Mouse (Mus musculus): ENCODE results near the gene Igf1r. TPM values are rescaled to one million over a fixed set of nuclear protein-coding genes. Genes with fewer than 3 reads are reported as not detected.

Igf1r gene
- polyA plus RNA-seq, 1 experiment, result 0.17 TPM

- TF ChIP-seq TAL1 (IDR thresholded peaks at IDR 0.05; ENCODE audit: low read length) (no peak), GATA1 (IDR thresholded peaks at IDR 0.05; ENCODE audit: low read length) (no peak)
- Histone ChIP-seq H3K4me1 (ENCODE audit: control insufficient read depth) (peaks cover 42% of the 10 kb centered on the region), H3K36me3 (ENCODE audit: control insufficient read depth) (no peaks in the 10 kb centered on the region), H3K27me3 (ENCODE audit: control insufficient read depth) (peaks cover 12% of the 10 kb centered on the region; the same call in 1 of the 2 replicates), H3K9me3 (ENCODE audit: control insufficient read depth, low read length) (no peaks in the 10 kb centered on the region), H3K4me3 (replicated peaks) (peak overlapping the region; percentile 85)
Observed at GRCm38 (mm10) chr7:68129546-68130253, 177.1 kb downstream of the Igf1r start.

- H3K4me1 ChIP-seq (ENCODE audit: control insufficient read depth), result peaks cover 42% of the 10 kb centered on the region
Observed at GRCm38 (mm10) chr7:68130950-68131580, 178.4 kb downstream of the Igf1r start.

GRCm38 (mm10) chr7:68133679-68134078, 181.1 kb downstream of the Igf1r start:
- Histone ChIP-seq H3K27me3 (ENCODE audit: control insufficient read depth) (no peaks in the 10 kb centered on the region; the same call in 1 of the 2 replicates), H3K36me3 (ENCODE audit: control insufficient read depth) (no peaks in the 10 kb centered on the region), H3K9me3 (ENCODE audit: control insufficient read depth, low read length) (no peaks in the 10 kb centered on the region), H3K4me1 (ENCODE audit: control insufficient read depth) (peaks cover 24% of the 10 kb centered on the region), H3K4me3 (replicated peaks) (no peak overlapping the region)
- TF ChIP-seq GATA1 (IDR thresholded peaks at IDR 0.05; ENCODE audit: low read length) (no peak), TAL1 (IDR thresholded peaks at IDR 0.05; ENCODE audit: low read length) (no peak)

More at GRCm38 (mm10) chr7:68130950-68131580, 178.4 kb downstream of the Igf1r start:
- H3K36me3 ChIP-seq (ENCODE audit: control insufficient read depth), result no peaks in the 10 kb centered on the region
- TF ChIP-seq TAL1 (IDR thresholded peaks at IDR 0.05; ENCODE audit: low read length) (no peak), GATA1 (IDR thresholded peaks at IDR 0.05; ENCODE audit: low read length) (no peak)
- H3K9me3 ChIP-seq (ENCODE audit: control insufficient read depth, low read length), result no peaks in the 10 kb centered on the region
- H3K4me3 ChIP-seq (replicated peaks), result no peak overlapping the region
- peaks cover 10% of the 10 kb centered on the region; the same call in 1 of the 2 replicates for H3K27me3 ChIP-seq (ENCODE audit: control insufficient read depth)

- H3K4me3 ChIP-seq (replicated peaks), result no peak overlapping the region
Observed at GRCm38 (mm10) chr7:68134948-68135347, 182.3 kb downstream of the Igf1r start.

GRCm38 (mm10) chr7:68136056-68136455, 183.4 kb downstream of the Igf1r start:
- Histone ChIP-seq H3K4me1 (ENCODE audit: control insufficient read depth) (peaks cover 8% of the 10 kb centered on the region), H3K9me3 (ENCODE audit: control insufficient read depth, low read length) (no peaks in the 10 kb centered on the region), H3K36me3 (ENCODE audit: control insufficient read depth) (no peaks in the 10 kb centered on the region), H3K27me3 (ENCODE audit: control insufficient read depth) (no peaks in the 10 kb centered on the region), H3K4me3 (replicated peaks) (no peak overlapping the region)
- TF ChIP-seq TAL1 (IDR thresholded peaks at IDR 0.05; ENCODE audit: low read length) (no peak), GATA1 (IDR thresholded peaks at IDR 0.05; ENCODE audit: low read length) (no peak)

More at GRCm38 (mm10) chr7:68134948-68135347, 182.3 kb downstream of the Igf1r start:
- H3K9me3 ChIP-seq (ENCODE audit: control insufficient read depth, low read length), result no peaks in the 10 kb centered on the region
- H3K4me1 ChIP-seq (ENCODE audit: control insufficient read depth), result peaks cover 19% of the 10 kb centered on the region
- no peaks in the 10 kb centered on the region; the same call in 1 of the 2 replicates for H3K27me3 ChIP-seq (ENCODE audit: control insufficient read depth)
- H3K36me3 ChIP-seq (ENCODE audit: control insufficient read depth), result no peaks in the 10 kb centered on the region
- no peak for TF ChIP-seq TAL1 (IDR thresholded peaks at IDR 0.05; ENCODE audit: low read length)
- TF ChIP-seq GATA1 (IDR thresholded peaks at IDR 0.05; ENCODE audit: low read length), result no peak

- TF ChIP-seq TAL1 (IDR thresholded peaks at IDR 0.05; ENCODE audit: low read length) (no peak), GATA1 (IDR thresholded peaks at IDR 0.05; ENCODE audit: low read length) (no peak)
- Histone ChIP-seq H3K27me3 (ENCODE audit: control insufficient read depth) (no peaks in the 10 kb centered on the region), H3K4me1 (ENCODE audit: control insufficient read depth) (no peaks in the 10 kb centered on the region; the same call in 1 of the 2 replicates), H3K36me3 (ENCODE audit: control insufficient read depth) (no peaks in the 10 kb centered on the region), H3K9me3 (ENCODE audit: control insufficient read depth, low read length) (no peaks in the 10 kb centered on the region), H3K4me3 (replicated peaks) (no peak overlapping the region)
Observed at GRCm38 (mm10) chr7:68139384-68139783, 186.8 kb downstream of the Igf1r start.

GRCm38 (mm10) chr7:68140041-68140807, 187.6 kb downstream of the Igf1r start:
- H3K9me3 ChIP-seq (ENCODE audit: control insufficient read depth, low read length), result no peaks in the 10 kb centered on the region
- H3K27me3 ChIP-seq (ENCODE audit: control insufficient read depth), result no peaks in the 10 kb centered on the region
- no peak overlapping the region for H3K4me3 ChIP-seq (replicated peaks)
- H3K4me1 ChIP-seq (ENCODE audit: control insufficient read depth), result no peaks in the 10 kb centered on the region; the same call in 1 of the 2 replicates
- TF ChIP-seq TAL1 (IDR thresholded peaks at IDR 0.05; ENCODE audit: low read length) (no peak), GATA1 (IDR thresholded peaks at IDR 0.05; ENCODE audit: low read length) (no peak)
- H3K36me3 ChIP-seq (ENCODE audit: control insufficient read depth), result no peaks in the 10 kb centered on the region

- no peaks in the 10 kb centered on the region for H3K27me3 ChIP-seq (ENCODE audit: control insufficient read depth)
- no peak for TF ChIP-seq TAL1 (IDR thresholded peaks at IDR 0.05; ENCODE audit: low read length)
- no peak for TF ChIP-seq GATA1 (IDR thresholded peaks at IDR 0.05; ENCODE audit: low read length)
- H3K4me3 ChIP-seq (replicated peaks), result no peak overlapping the region
- H3K4me1 ChIP-seq (ENCODE audit: control insufficient read depth), result no peaks in the 10 kb centered on the region; the same call in 1 of the 2 replicates
- no peaks in the 10 kb centered on the region for H3K36me3 ChIP-seq (ENCODE audit: control insufficient read depth)
- H3K9me3 ChIP-seq (ENCODE audit: control insufficient read depth, low read length), result no peaks in the 10 kb centered on the region
Observed at GRCm38 (mm10) chr7:68144266-68144665, 191.6 kb downstream of the Igf1r start.
